In the genomic region with DNA sequence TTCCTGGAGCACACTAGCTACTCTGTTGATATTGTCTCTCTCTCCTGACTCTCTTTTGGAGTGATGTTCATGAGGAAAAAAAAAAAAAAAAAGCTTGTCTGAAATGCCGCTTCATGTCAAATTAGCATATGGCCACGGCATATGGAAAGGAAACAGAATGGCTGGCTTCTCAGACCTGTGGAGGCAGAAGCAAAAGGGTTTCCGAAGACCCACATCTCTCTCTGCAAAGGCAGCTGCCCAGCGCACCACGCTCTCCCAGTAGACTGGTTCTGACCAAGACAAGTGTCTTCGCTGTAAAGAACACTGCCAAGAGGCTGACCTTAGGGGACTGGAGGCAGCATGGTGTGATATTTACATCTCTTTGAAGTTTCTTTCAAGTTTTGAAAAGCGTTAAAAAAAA, we compare ENCODE assay signal across 14 mouse cellular contexts.
"Had no signal": no experiment of that assay in that cellular context is flagged by ENCODE, and none has a peak within 500 bp of the region (broad histone marks: within the 10 kb centered on the region; RNA-seq: fewer than 3 reads in every experiment).

No protein-coding gene starts in this region.

- H3K4me3 ChIP-seq: limb, embryonic 10.5 days; liver, embryonic 15.5 days; midbrain, embryonic 10.5 days; myocyte; neural tube, embryonic 15.5 days had no signal

- DNase-seq: kidney, postnatal 36 days; lung, adult 2 months; lung, postnatal 36 days; right cerebral cortex, adult 18-20 months; right cerebral cortex, postnatal 25 days; thymus, postnatal 36 days had no signal

- ATAC-seq: lung, postnatal 0 days had no signal

- H3K4me2 ChIP-seq: liver, embryonic 11.5 days; liver, embryonic 15.5 days; neural tube, embryonic 15.5 days had no signal

- H3K9ac ChIP-seq: liver, embryonic 15.5 days; neural tube, embryonic 15.5 days had no signal

- H3K4me1 ChIP-seq: limb, embryonic 10.5 days; liver, embryonic 15.5 days; midbrain, embryonic 10.5 days; neural tube, embryonic 15.5 days had no signal

- H3K36me3 ChIP-seq: limb, embryonic 10.5 days; liver, embryonic 15.5 days; midbrain, embryonic 10.5 days; neural tube, embryonic 15.5 days had no signal

- H3K27ac ChIP-seq: kidney, postnatal 0 days; limb, embryonic 10.5 days; liver, embryonic 15.5 days; midbrain, embryonic 10.5 days; neural tube, embryonic 15.5 days had no signal

- H3K9me3 ChIP-seq: limb, embryonic 10.5 days; liver, embryonic 15.5 days; midbrain, embryonic 10.5 days; neural tube, embryonic 15.5 days had no signal

- H3K27me3 ChIP-seq: liver, embryonic 15.5 days; neural tube, embryonic 15.5 days had no signal
